Mouse (Mus musculus) CH12F3 (cell line): ENCODE results near the gene Npsr1.

Experiments used
- in situ Hi-C: fragments of 300-500 bp; cut with MboI; formaldehyde crosslinking; loops from 2 replicates; pipeline ENCODE4 v1.14.3; 2020; ENCODE audit warnings: low sequenced_read_pairs

Gene Npsr1

GRCm38 (mm10) chr9:24097696-24098095 lies at the start of gene Npsr1:
Gene Npsr1, plus strand, starts transcription at chr9:24097996.
- in situ Hi-C loops, result no loop called here

GRCm38 (mm10) chr9:24051538-24051937 lies 46.3 kb upstream of the Npsr1 start:
- in situ Hi-C loops, result no loop called here

GRCm38 (mm10) chr9:24063251-24063650 lies 34.5 kb upstream of the Npsr1 start:
- in situ Hi-C loops, result no loop called here

GRCm38 (mm10) chr9:24071664-24072063 lies 26.1 kb upstream of the Npsr1 start:
- in situ Hi-C loops, result no loop called here

GRCm38 (mm10) chr9:24077596-24077995 lies 20.2 kb upstream of the Npsr1 start:
- in situ Hi-C loops, result no loop called here

GRCm38 (mm10) chr9:24091875-24092274 lies 5.9 kb upstream of the Npsr1 start:
- in situ Hi-C loops, result no loop called here

GRCm38 (mm10) chr9:24098526-24098925 lies 730 bp downstream of the Npsr1 start:
- in situ Hi-C loops, result no loop called here

- in situ Hi-C loops, result no loop called here
Observed at GRCm38 (mm10) chr9:24099631-24100030, 1.8 kb downstream of the Npsr1 start.

- in situ Hi-C loops, result no loop called here
Observed at GRCm38 (mm10) chr9:24119423-24119822, 21.6 kb downstream of the Npsr1 start.

GRCm38 (mm10) chr9:24133142-24133541 lies 35.3 kb downstream of the Npsr1 start:
- in situ Hi-C loops, result loop anchor here (25.0 kb wide), 1 partner anchor 379 kb away; the partner anchor contains the start of gene Dpy19l1

GRCm38 (mm10) chr9:24136354-24136753 lies 38.6 kb downstream of the Npsr1 start:
- in situ Hi-C loops, result loop anchor here (25.0 kb wide), 1 partner anchor 376 kb away; the partner anchor contains the start of gene Dpy19l1

- in situ Hi-C loops, result loop anchor here (25.0 kb wide), 1 partner anchor 368 kb away; the partner anchor contains the start of gene Dpy19l1
Observed at GRCm38 (mm10) chr9:24144341-24144740, 46.5 kb downstream of the Npsr1 start.

GRCm38 (mm10) chr9:24157208-24157607 lies 59.4 kb downstream of the Npsr1 start:
- in situ Hi-C loops, result no loop called here

GRCm38 (mm10) chr9:24160409-24160808 lies 62.6 kb downstream of the Npsr1 start:
- in situ Hi-C loops, result no loop called here

- in situ Hi-C loops, result no loop called here
Observed at GRCm38 (mm10) chr9:24168501-24168900, 70.7 kb downstream of the Npsr1 start.

- in situ Hi-C loops, result no loop called here
Observed at GRCm38 (mm10) chr9:24170728-24171127, 72.9 kb downstream of the Npsr1 start.

- in situ Hi-C loops, result no loop called here
Observed at GRCm38 (mm10) chr9:24178744-24179143, 80.9 kb downstream of the Npsr1 start.

GRCm38 (mm10) chr9:24180926-24181325 lies 83.1 kb downstream of the Npsr1 start:
- in situ Hi-C loops, result no loop called here

GRCm38 (mm10) chr9:24186289-24186688 lies 88.5 kb downstream of the Npsr1 start:
- in situ Hi-C loops, result no loop called here

GRCm38 (mm10) chr9:24189511-24190260 lies 91.9 kb downstream of the Npsr1 start:
- in situ Hi-C loops, result no loop called here

- in situ Hi-C loops, result no loop called here
Observed at GRCm38 (mm10) chr9:24190261-24190588, 92.4 kb downstream of the Npsr1 start.

GRCm38 (mm10) chr9:24198254-24198653 lies 100.5 kb downstream of the Npsr1 start:
- in situ Hi-C loops, result no loop called here

- in situ Hi-C loops, result no loop called here
Observed at GRCm38 (mm10) chr9:24211636-24212035, 113.8 kb downstream of the Npsr1 start.
